Mouse (Mus musculus): Measurements from ENCODE around the gene Ift22.
A peak's percentile ranks its signal among the peaks of the same experiment; 100 is the strongest.
"Not testable (repeated sequence)": the region's sequence is repeated elsewhere in the genome, so short reads cannot be mapped to it uniquely, and the experiment has no call there.

The Ift22 gene

DNA sequence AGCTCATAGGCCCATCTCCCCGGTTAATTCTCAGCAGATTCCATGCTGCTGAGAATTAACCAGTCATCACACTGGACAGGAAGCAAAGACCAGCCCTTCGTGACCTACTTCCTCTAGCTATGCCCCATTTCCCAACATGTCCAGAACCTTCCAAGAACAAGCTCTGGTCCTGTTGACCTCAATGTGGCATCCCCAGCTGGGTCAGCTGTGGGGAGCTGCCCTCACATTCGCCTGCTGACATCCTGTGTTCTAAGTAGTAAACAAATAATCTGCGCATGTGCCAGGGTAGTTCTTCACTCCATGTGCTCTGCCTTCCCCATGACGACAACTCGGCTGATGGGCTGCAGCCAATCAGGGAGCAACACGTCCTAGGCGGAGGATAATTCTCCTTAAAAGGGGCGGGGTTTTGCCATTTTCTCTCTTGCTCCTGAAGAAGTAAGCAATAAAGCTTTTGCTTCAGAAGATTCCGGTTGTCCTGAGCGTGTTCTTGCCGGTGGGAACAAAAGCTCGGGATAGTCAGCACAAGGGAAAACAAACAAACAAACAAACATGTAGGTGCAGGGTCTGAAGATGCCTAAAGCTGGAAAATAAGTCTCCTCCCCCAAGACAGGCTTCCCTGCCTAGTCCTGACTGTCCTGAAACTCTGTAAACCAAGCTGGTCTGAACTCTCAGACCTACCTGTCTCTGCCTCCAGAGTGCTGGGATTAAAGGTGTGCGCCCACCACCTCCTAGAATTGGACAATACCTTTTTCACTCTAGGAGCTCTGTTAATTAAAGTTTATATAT lies 41.8 kb downstream of the Ift22 start:
- not testable (repeated sequence) for DNase-seq

DNA sequence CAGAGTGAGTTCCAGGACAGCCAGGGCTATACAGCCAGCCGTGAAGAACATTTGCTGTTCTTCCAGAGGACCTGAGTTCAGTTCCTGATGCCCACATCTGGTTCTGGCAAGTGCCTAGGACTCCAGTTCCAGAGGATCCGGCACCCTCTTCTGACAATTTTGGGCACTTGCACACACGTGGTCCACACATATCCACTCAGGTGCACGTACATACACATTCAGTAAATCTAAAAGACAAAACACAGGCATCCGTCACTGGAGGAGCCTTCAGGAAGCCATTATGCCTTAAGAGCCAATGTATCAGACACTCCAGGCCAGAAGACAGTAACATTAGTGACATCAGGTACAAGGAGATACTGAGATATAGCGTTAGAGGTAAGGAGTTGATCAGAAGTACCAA lies 42.6 kb downstream of the Ift22 start:
- no peak for DNase-seq

GRCm38 (mm10) chr5:136952153-136952552 lies 44.2 kb downstream of the Ift22 start:
- DNase-seq = no peak

DNA sequence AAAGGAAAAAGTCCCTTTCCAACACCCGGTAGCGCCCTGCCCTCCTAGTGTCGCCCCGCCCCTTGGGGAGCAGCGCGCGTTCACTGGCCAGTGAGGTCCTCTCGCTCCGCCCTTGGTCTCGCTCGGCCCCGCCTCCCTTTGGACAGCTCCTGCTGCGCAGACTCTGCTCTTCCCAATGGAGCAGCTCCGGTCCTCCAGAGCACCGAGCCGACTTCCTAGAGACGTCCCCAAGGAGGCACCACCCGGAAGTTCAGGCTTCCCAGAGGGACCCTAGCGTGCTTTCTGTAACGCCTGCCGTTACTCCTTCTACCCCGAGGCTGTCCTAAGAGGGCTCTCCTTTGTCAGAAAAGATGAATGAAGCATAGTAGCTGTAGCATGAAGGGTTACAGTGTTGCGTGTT lies 45.1 kb downstream of the Ift22 start, which contains the start of gene Fis1:
Gene Fis1 (plus strand): TSS at position 261 of the 400 bp plus-strand sequence.
- peak; percentile 71 to 80 for DNase-seq

DNA sequence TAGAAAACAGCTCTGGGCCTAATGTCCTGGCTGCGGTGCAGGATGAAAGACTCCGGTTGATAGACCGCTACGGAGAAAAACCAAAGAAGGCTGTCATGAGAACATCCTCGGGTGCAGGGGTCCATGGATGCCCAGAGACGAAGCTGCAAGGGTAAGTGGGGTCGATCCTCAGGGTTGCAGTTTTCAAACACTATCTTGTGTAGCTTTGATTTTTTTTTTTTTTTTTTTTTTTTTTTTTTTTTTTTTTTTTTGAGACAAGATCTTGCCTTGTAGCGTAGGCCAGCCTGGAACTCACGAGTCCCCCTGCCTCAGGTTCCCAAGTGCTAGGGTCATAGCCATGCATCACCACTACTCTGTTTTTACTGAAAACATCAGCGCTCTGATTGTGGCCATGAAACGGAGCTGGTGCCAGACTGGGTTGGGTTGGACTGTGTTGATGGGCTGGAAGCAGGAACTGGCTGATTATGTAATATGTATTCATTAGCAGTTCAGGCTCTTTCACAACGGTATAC lies 45.5 kb downstream of the Ift22 start:
- no peak for DNase-seq

GRCm38 (mm10) chr5:136955622-136956021 lies 47.7 kb downstream of the Ift22 start:
- no peak for DNase-seq

DNA sequence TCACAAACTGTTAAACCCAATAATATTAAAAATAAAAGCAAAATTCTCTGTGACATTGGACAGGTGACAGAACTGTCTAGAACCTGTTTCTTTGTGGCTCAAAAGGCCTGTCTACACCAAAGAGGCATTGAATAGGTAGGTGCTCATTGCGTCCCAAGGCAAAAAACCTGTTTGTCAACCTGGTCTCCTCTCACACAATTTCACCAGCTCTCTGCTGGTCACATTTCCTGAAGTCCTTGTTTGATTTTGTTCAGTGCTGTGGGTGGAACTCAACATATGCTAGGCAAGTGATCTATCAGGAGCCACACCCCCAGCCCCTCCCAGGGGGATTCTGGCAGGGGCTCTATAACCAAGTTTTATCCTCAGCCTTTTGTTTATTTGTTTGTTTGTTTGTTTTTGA lies 49.3 kb downstream of the Ift22 start:
- no peak for DNase-seq

DNA sequence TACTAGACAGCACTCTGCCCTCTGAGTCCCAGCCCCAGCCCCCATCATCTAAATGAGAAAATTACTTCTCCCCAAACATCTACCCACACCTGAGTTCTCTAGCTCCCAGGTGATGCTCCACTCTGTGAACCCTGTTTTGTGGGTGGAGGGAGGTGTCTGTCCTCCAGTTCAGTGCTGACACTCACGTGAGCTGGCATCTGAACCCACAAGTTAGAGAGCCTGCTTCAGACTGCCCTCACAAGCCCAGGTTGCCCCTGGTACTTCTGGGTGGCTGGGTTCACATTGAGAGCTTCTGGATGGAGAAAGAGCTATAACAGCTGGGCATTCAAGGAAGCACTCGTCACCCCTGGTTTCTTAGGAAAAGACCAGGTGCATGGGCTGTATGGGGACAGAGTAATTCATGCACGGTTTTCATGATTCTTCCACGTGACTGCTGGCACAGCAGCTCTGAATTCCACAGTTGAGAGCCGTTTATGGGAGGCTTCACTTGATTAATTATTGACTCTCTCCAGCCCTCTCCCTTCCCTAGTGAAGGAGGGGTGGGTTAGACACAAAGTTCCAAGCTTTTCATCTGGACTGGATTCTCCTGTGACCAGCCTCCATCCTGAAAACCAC lies 51.1 kb downstream of the Ift22 start:
- no peak for DNase-seq

DNA sequence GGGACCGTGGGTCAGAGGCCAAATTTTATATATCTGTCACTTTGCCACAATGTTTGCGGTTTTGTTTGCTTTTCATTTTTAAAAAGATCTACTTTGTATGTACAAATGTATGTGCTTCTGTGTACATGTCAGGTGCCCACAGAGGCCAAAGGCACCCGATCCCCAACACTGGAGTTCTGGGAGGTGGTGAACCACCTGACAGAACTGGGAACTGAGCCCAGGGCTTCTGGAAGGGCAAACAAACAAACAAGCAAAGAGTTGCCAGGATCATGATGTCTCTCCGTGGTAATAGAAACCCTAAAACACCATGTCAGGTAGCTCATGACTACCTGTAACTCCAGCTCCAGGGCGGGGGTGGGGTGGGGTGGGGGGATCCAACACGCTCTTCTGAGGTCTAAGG lies 52.1 kb downstream of the Ift22 start:
- no peak for DNase-seq

DNA sequence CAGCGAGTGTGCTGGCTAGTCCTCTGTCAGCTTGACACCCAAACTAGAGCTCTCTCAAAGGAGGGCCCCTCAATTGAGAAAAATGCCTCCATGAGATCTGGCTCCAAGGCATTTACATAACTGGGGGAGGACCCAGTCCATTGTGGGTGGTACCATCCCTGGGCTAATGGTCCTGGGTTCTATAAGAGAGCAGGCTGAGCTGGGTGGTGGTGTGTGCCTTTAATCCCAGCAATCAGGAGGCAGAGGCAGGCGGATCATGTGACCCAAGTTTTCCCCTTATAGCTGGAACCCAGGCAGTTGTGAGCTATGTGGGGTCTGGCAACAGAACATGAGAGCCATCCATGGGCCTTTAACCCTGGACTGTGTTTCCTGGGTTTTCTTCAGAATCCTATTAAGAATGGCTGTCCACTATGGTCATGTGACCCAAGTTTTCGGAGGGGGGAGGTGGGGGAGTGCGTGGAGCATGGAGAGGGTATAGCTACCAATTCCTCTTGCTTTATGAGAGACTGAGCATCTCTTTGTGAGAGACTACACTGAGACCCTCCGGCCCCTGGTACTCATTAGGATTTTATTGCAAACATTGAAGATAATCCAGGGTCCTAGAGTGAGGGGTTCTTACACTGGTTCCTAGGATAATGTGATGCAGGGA lies 53.5 kb downstream of the Ift22 start:
- DNase-seq = peak in 1 of 2 experiments; percentile 30

- DNase-seq = peak; percentile 80 to 89
These were observed 54.1 kb downstream of the Ift22 start for GRCm38 (mm10) chr5:136961983-136962461.

GRCm38 (mm10) chr5:136962501-136962900 lies 54.6 kb downstream of the Ift22 start:
- DNase-seq = peak; percentile 66 to 83

GRCm38 (mm10) chr5:136962966-136963540 lies 55.1 kb downstream of the Ift22 start:
- DNase-seq = no peak

All from spleen, adult 18-20 months (tissue).